Mouse (Mus musculus) thymus, adult 2 months (tissue): ENCODE measurements at regions not wholly inside any gene's neighbourhood (a gene's known extent, or its start where the extent isn't known, plus 50 kb on each side); places are given as distances from the start of the nearest gene placed in this dataset.

Source experiments
- CTCF ChIP-seq: fragments of 200-500 bp; IDR thresholded peaks from 2 replicates; pipeline ENCODE4 v1.5.1; 2012; ENCODE audit warnings: mild to moderate bottlenecking, control low read depth, low read length, moderate library complexity, borderline replicate concordance; ENCODE audit not compliant: control insufficient read depth, poor library complexity, insufficient read depth; ENCODE audit errors: extremely low read depth
- POLR2A ChIP-seq: fragments of 200-500 bp; IDR thresholded peaks from 2 replicates; pipeline ENCODE4 v1.6.1; 2012; ENCODE audit warnings: mild to moderate bottlenecking, low read length, control low read depth, moderate library complexity; ENCODE audit not compliant: control insufficient read depth, poor library complexity, insufficient read depth; ENCODE audit errors: extremely low read depth

- TF ChIP-seq POLR2A: no peak
- no peak for TF ChIP-seq CTCF
These were observed 66.3 kb upstream of the Ptpn1 start for GRCm38 (mm10) chr2:167865525-167865924.
